Mouse (Mus musculus) G1E (cell line): Measurements from ENCODE around the gene Nrde2. TPM values are rescaled to one million over a fixed set of nuclear protein-coding genes. Genes with fewer than 3 reads are reported as not detected.

Experiments used
- ATAC-seq: 2 replicates; pipeline ENCODE4 v1.8.0; 2016; ENCODE audit warnings: mild to moderate bottlenecking; ENCODE audit not compliant: insufficient number of reproducible peaks, poor library complexity, low FRiP score, severe bottlenecking; ENCODE audit errors: extremely low read depth
- DNase-seq: peaks from one replicate; pipeline ENCODE4 v3.0.0; 2012; ENCODE audit warnings: low spot score
- H3K27me3 ChIP-seq: 2 replicates; pipeline ENCODE4 v1.6.1; 2012; ENCODE audit warnings: mild to moderate bottlenecking, low read length, inconsistent platforms; ENCODE audit not compliant: insufficient read depth
- H3K36me3 ChIP-seq: replicated peaks from 2 replicates; pipeline ENCODE3; 2012; ENCODE audit warnings: mild to moderate bottlenecking, inconsistent platforms
- H3K4me1 ChIP-seq: 2 replicates; pipeline ENCODE4 v1.6.1; 2012; ENCODE audit warnings: low read depth, low read length, inconsistent platforms, mixed read lengths; ENCODE audit not compliant: insufficient read depth
- H3K4me3 ChIP-seq: 2 replicates; pipeline ENCODE4 v1.5.1; 2012; ENCODE audit warnings: low read depth, mild to moderate bottlenecking, inconsistent platforms, low read length, moderate library complexity, mixed read lengths
- H3K9me3 ChIP-seq: replicated peaks from 2 replicates; pipeline ENCODE4 v1.6.1; 2012; ENCODE audit warnings: inconsistent platforms
- CTCF ChIP-seq: IDR thresholded peaks from 2 replicates; pipeline ENCODE4 v1.5.1; 2012; ENCODE audit warnings: low read depth, low read length, inconsistent platforms, mixed read lengths
- GATA1 ChIP-seq: IDR thresholded peaks from 2 replicates; pipeline ENCODE4 v1.6.1; 2012; ENCODE audit warnings: borderline replicate concordance, low read length, inconsistent platforms, mixed read lengths
- GATA2 ChIP-seq: IDR thresholded peaks from 2 replicates; pipeline ENCODE4 v1.6.1; 2012; ENCODE audit warnings: low read depth, low read length, inconsistent platforms, borderline replicate concordance
- POLR2AphosphoS5 ChIP-seq: IDR thresholded peaks from 2 replicates; pipeline ENCODE4 v1.6.1; 2012; ENCODE audit warnings: low read depth, low read length, inconsistent platforms; ENCODE audit not compliant: insufficient replicate concordance
- TAL1 ChIP-seq: conservative IDR thresholded peaks from 2 replicates; pipeline ENCODE4 v1.6.1; 2012; ENCODE audit warnings: low read depth, low read length, inconsistent platforms, mixed read lengths
- polyA plus RNA-seq: library from polyadenylated mRNA; stranded (reverse); fragments of >175 nt; gene quantifications from 2 replicates; pipeline ENCODE4 v1.2.3, GENCODE M21; 2012
- total RNA-seq, 2 experiments: library from RNA; stranded (forward) in 1 of 2; stranded (reverse) in 1 of 2; fragments of 200-1000 nt in 1 of 2; fragments of >200 nt in 1 of 2; fragmentation: Nextera tagmentation in 1 of 2; gene quantifications; 2 replicates each; pipeline ENCODE4 v1.2.3; 2014 to 2017

The Nrde2 gene
- total and polyA plus RNA-seq, 3 experiments = 10.8 to 36.2 (median 12.3) TPM

DNA sequence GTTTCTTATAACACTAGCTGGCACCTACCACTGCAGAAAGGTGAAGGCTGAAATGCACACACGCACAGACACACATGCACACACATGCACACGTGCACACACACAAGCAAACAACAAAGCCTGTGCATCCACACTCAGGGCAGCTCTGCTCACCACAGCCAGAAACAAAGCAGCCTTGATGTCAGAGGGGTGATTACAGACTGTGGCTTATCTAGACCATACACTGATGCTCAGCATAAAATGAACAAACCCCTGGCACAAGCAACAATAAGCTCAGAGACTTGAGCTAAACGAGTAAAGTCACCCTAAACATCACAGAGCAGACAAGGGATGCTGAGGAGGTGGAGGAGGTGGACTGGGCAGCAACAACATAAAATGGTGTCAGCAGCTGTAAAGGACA is 24.3 kb downstream of the Nrde2 start:
- 0 out of 2 replicates have a peak, but pooled peaks have one; percentile 4 for ATAC-seq

GRCm38 (mm10) chr12:100134395-100134936 is 25.0 kb downstream of the Nrde2 start:
- TF ChIP-seq GATA1 (no peak), GATA2 (no peak), POLR2AphosphoS5 (no peak), TAL1 (no peak), CTCF (no peak)
- DNase-seq (no peak), ATAC-seq (no peak)
- H3K36me3 ChIP-seq = peaks cover 96% of the 10 kb centered on the region
- H3K4me3 ChIP-seq = no peak overlapping the region
- H3K27me3 ChIP-seq = no peaks in the 10 kb centered on the region
- no peaks in the 10 kb centered on the region for H3K9me3 ChIP-seq
- H3K4me1 ChIP-seq = peaks cover 2% of the 10 kb centered on the region; the same call in 1 of the 2 replicates

More for the DNA sequence above, 24.3 kb downstream of the Nrde2 start:
- H3K27me3 ChIP-seq = no peaks in the 10 kb centered on the region
- H3K4me3 ChIP-seq = no peak overlapping the region
- TF ChIP-seq GATA1 (no peak), GATA2 (no peak), TAL1 (no peak), CTCF (no peak), POLR2AphosphoS5 (no peak)
- peaks cover 96% of the 10 kb centered on the region for H3K36me3 ChIP-seq
- no peak for DNase-seq
- H3K9me3 ChIP-seq = no peaks in the 10 kb centered on the region
- H3K4me1 ChIP-seq = peaks cover 2% of the 10 kb centered on the region; the same call in 1 of the 2 replicates

DNA sequence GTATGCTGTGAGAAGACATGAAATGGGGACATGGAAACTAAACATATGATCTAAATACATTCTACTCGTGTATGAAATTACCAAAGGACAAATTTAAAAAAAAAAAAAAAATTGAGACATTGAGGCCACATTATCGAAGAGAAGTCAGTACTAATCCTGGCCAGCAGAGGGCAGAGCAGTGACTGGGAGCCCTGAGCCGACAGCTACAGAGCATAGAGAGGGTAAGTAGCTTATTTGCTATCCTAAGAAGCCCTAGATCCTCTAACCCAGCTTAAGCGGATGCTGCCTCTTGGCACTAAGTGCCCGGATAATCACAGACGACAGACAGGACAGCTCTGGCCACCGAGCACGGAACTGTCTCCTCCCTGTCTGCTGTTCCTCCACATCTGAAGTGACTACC is 27.8 kb downstream of the Nrde2 start:
- no peak overlapping the region for H3K4me3 ChIP-seq
- peak; percentile 55 for DNase-seq
- H3K27me3 ChIP-seq = no peaks in the 10 kb centered on the region
- peak; percentile 61; the same call in 1 of the 2 replicates for ATAC-seq
- TF ChIP-seq POLR2AphosphoS5 = no peak
- peak; percentile 63; the same call in 1 of the 2 replicates for TF ChIP-seq CTCF
- TF ChIP-seq GATA1 = no peak
- no peak for TF ChIP-seq GATA2
- TF ChIP-seq TAL1 = no peak
- peaks cover 97% of the 10 kb centered on the region for H3K36me3 ChIP-seq
- H3K9me3 ChIP-seq = no peaks in the 10 kb centered on the region
- peaks cover 5% of the 10 kb centered on the region for H3K4me1 ChIP-seq

DNA sequence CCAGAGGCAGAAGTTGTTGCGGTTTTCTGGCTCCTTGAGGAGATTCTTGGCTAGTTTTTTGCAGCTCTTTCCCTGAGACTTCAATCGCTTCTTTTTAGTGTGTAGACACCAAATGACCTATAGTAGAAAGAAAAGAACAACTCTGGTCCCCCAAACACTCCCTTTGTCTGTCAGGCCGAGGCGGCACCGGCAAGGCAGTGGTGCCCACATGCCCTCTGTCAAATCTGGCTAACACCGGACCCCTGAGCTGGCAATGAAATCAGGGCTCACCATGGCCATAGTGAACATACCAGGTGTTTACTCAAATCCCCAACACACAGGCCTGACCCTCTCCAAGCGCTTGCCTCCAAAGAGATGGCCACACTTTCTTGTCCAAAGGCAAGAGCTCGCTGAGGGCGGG is 28.3 kb downstream of the Nrde2 start:
- Histone ChIP-seq H3K4me3 (no peak overlapping the region), H3K27me3 (no peaks in the 10 kb centered on the region), H3K4me1 (peaks cover 5% of the 10 kb centered on the region), H3K9me3 (no peaks in the 10 kb centered on the region), H3K36me3 (peaks cover 97% of the 10 kb centered on the region)
- TF ChIP-seq TAL1 (no peak), CTCF (no peak), GATA2 (no peak), POLR2AphosphoS5 (no peak), GATA1 (no peak)
- ATAC-seq = no peak
- no peak for DNase-seq

- no peak overlapping the region for H3K4me3 ChIP-seq
- no peaks in the 10 kb centered on the region for H3K27me3 ChIP-seq
- TF ChIP-seq POLR2AphosphoS5 (no peak), CTCF (no peak), GATA1 (no peak), GATA2 (no peak), TAL1 (no peak)
- H3K4me1 ChIP-seq = peaks cover 3% of the 10 kb centered on the region
- H3K36me3 ChIP-seq = peaks cover 100% of the 10 kb centered on the region
- DNase-seq (no peak), ATAC-seq (no peak)
- no peaks in the 10 kb centered on the region for H3K9me3 ChIP-seq
These were observed 30.5 kb downstream of the Nrde2 start for GRCm38 (mm10) chr12:100128961-100129360.

DNA sequence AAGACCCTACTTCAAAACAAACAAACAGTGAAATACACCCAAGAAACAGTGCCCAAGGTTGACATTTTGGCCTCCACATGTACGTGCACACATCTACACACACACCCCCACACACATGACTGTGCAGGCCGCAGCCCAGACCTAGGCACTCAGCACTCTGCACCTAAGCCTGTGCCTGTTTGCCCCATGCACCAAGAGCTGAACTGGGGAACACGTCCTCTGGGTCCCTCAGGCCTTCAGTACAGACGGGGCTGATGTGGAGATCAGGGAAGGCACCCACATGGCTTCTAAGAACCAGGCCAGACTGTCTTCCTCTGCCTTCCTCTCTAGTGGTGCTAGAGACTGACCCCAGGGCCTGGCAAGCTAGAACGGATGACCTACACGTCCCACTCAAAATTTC is 30.9 kb downstream of the Nrde2 start:
- Histone ChIP-seq H3K4me1 (peaks cover 3% of the 10 kb centered on the region), H3K36me3 (peaks cover 100% of the 10 kb centered on the region), H3K9me3 (no peaks in the 10 kb centered on the region), H3K27me3 (no peaks in the 10 kb centered on the region), H3K4me3 (no peak overlapping the region)
- DNase-seq (no peak), ATAC-seq (no peak)
- TF ChIP-seq GATA1 = no peak
- TF ChIP-seq GATA2 = no peak
- TF ChIP-seq CTCF = no peak
- no peak for TF ChIP-seq POLR2AphosphoS5
- TF ChIP-seq TAL1 = no peak
